In genomic region chr6:29782239-29782638, GRCm38 (mm10) we compare ENCODE assay signal across 17 mouse cellular contexts. TPM values are rescaled to one million over a fixed set of nuclear protein-coding genes. Genes with fewer than 3 reads are reported as not detected.
A peak's percentile ranks its signal among the peaks of the same experiment; 100 is the strongest.
DNase-seq lines count a peak whose midpoint lies in the region; TF ChIP-seq lines count a peak whose summit lies in the region.
"Had no signal": no experiment of that assay in that cellular context is flagged by ENCODE, and none has a peak within 500 bp of the region (broad histone marks: within the 10 kb centered on the region; RNA-seq: fewer than 3 reads in every experiment).

No protein-coding gene starts in this region.

- no peaks in the 10 kb centered on the region for H3K9me3 ChIP-seq in MEL (replicated peaks; ENCODE audit: insufficient read depth, low read length)
- H3K9me3 ChIP-seq: G1E had no signal

- H3K9ac ChIP-seq in MEL (ENCODE audit: control insufficient read depth, low read depth, low read length, poor library complexity, severe bottlenecking): no peak overlapping the region

- TF ChIP-seq POLR2A in MEL (IDR thresholded peaks at IDR 0.05; ENCODE audit: control insufficient read depth in 1 of 2, insufficient read depth in 1 of 2, low read depth in 1 of 2, low read length in 2 of 2, poor library complexity in 1 of 2): no peak

- no peak for TF ChIP-seq RAD21 in MEL (IDR thresholded peaks at IDR 0.05; ENCODE audit: low read depth, low read length)

- H3K4me3 ChIP-seq in MEL (ENCODE audit: control insufficient read depth in 1 of 2, insufficient read depth in 1 of 2, low read depth in 2 of 2, low read length in 2 of 2): no peak overlapping the region

- peaks cover 7% of the 10 kb centered on the region for H3K79me2 ChIP-seq in MEL (ENCODE audit: control insufficient read depth, insufficient read depth, low read length, poor library complexity)

- peak; percentile 22 to 30; a peak in 2 of 4 replicates for TF ChIP-seq EP300 in MEL (IDR thresholded peaks at IDR 0.05; ENCODE audit: low read depth in 1 of 2, low read length in 2 of 2)

- H3K36me3 ChIP-seq in MEL (ENCODE audit: control insufficient read depth in 1 of 2, insufficient read depth in 2 of 2, low read length in 2 of 2): peaks cover 0 to 52% of the 10 kb centered on the region in 2 experiments; a peak in 2 of 4 replicates

- H3K27ac ChIP-seq in MEL (ENCODE audit: control insufficient read depth, low read depth, low read length): no peak overlapping the region

- H3K27me3 ChIP-seq in MEL (ENCODE audit: control insufficient read depth in 1 of 2, insufficient read depth in 2 of 2, low read length in 2 of 2): no peaks in the 10 kb centered on the region
- H3K27me3 ChIP-seq: CH12.LX, Patski had no signal

- TF ChIP-seq CTCF in MEL (IDR thresholded peaks at IDR 0.05 in 2 of 3, conservative IDR thresholded peaks at IDR 0.05 in 1 of 3; ENCODE audit: control insufficient read depth in 1 of 3, insufficient read depth in 1 of 3, low read depth in 2 of 3, low read length in 3 of 3, poor library complexity in 1 of 3, severe bottlenecking in 1 of 3): no peak

- H3K4me1 ChIP-seq in MEL (ENCODE audit: control insufficient read depth in 1 of 2, insufficient read depth in 2 of 2, low read length in 2 of 2): peaks cover 19 to 40% of the 10 kb centered on the region in 2 experiments

- DNase-seq in MEL (ENCODE audit: low read depth, low spot score): no peak
- DNase-seq in left cerebral cortex, adult 9 months (ENCODE audit: low spot score in 2 of 2): no peak
- DNase-seq: adrenal gland, adult 2 months; adrenal gland, adult 8-10 months; adrenal gland, postnatal 10 days; adrenal gland, postnatal 14 days; adrenal gland, postnatal 25 days; adrenal gland, postnatal 36 days; B cell, adult 2 months; cerebellum, adult 11 months; cerebellum, adult 11-12 months; cerebellum, adult 18-20 months; cerebellum, adult 2 months; cerebellum, adult 8-10 months had no signal

TF ChIP-seq in MEL, 35 proteins besides CTCF, POLR2A, EP300 and RAD21:
- TF ChIP-seq MEF2A (IDR thresholded peaks at IDR 0.05; ENCODE audit: extremely low read depth, insufficient replicate concordance, low read depth, low read length, poor library complexity, severe bottlenecking) (no peak), SIN3A (IDR thresholded peaks at IDR 0.05; ENCODE audit: low read length) (no peak), ETS1 (IDR thresholded peaks at IDR 0.05; ENCODE audit: low read depth, low read length) (0 out of 2 replicates have a peak, but pooled peaks have one; percentile 17), KAT2A (conservative IDR thresholded peaks at IDR 0.05; ENCODE audit: low read depth, low read length) (no peak), NELFE (IDR thresholded peaks at IDR 0.05; ENCODE audit: low read depth, low read length) (no peak), GATA1 (IDR thresholded peaks at IDR 0.05; ENCODE audit: low read depth, low read length) (peak; percentile 60; the same call in 1 of the 2 replicates), MAZ (IDR thresholded peaks at IDR 0.05; ENCODE audit: low read depth, low read length) (no peak), ZNF384 (IDR thresholded peaks at IDR 0.05; ENCODE audit: low read depth, low read length) (peak; percentile 94), ZKSCAN1 (IDR thresholded peaks at IDR 0.05; ENCODE audit: low read depth, low read length) (no peak), POLR2AphosphoS5 (IDR thresholded peaks at IDR 0.05; ENCODE audit: borderline replicate concordance, low read depth, low read length) (no peak)

RNA-seq across cellular contexts. Expression of gene Ahcyl2, which starts 14.4 kb away (rescaled TPM):
- 14.5 and 17.0 TPM in 2 replicates for total RNA-seq in MEL (2012; rRNA removed)
- polyA plus RNA-seq in MEL (2012; ENCODE audit: insufficient read depth in 1 of 2, insufficient read length in 2 of 2, low read depth in 1 of 2, low replicate concordance in 2 of 2, missing spikeins in 1 of 2): 10 to 100 TPM in 1 of 2 experiments, not detected in 1; 16.9 TPM

RNA-seq across cellular contexts. Expression of gene Smo, which starts 46.9 kb away (rescaled TPM):
- total RNA-seq in MEL (2012; rRNA removed): 52.0 and 62.6 TPM in 2 replicates
- 10 to 100 TPM in 1 of 2 experiments, not detected in 1; 83.7 TPM for polyA plus RNA-seq in MEL (2012; ENCODE audit: insufficient read depth in 1 of 2, insufficient read length in 2 of 2, low read depth in 1 of 2, low replicate concordance in 2 of 2, missing spikeins in 1 of 2)
